ENCODE assay signal across 9 mouse cellular contexts in genomic region chr17:56715914-56716654, GRCm38 (mm10). TPM values are rescaled to one million over a fixed set of nuclear protein-coding genes. Genes with fewer than 3 reads are reported as not detected.
DNase-seq lines count a peak whose midpoint lies in the region; ATAC-seq and TF ChIP-seq lines count a peak whose summit lies in the region.
"Had no signal": no experiment of that assay in that cellular context is flagged by ENCODE, and none has a peak within 500 bp of the region (broad histone marks: within the 10 kb centered on the region; RNA-seq: fewer than 3 reads in every experiment).

No protein-coding gene starts in this region.

- no peak for DNase-seq in kidney, postnatal 4 days
- DNase-seq in hindbrain, embryonic 11.5 days (ENCODE audit: low spot score) = no peak
- DNase-seq in adrenal gland, postnatal 25 days = no peak
- no peak for DNase-seq in spleen, postnatal 36 days (ENCODE audit: low spot score in 2 of 2)
- DNase-seq in adrenal gland, postnatal 10 days = no peak

- no peak for TF ChIP-seq POLR2A in bone marrow, adult 2 months (IDR thresholded peaks at IDR 0.05; ENCODE audit: borderline replicate concordance, control insufficient read depth, low read depth, low read length)

- H3K4me3 ChIP-seq in kidney, embryonic 15.5 days (replicated peaks) = peak overlapping the region; percentile 95
- H3K4me3 ChIP-seq in bone marrow, adult 2 months (replicated peaks; ENCODE audit: control insufficient read depth, low read depth, low read length) = peak overlapping the region; percentile 47
- peak overlapping the region; percentile 79 for H3K4me3 ChIP-seq in hindbrain, embryonic 11.5 days (ENCODE audit: low read depth, low read length)
- H3K4me3 ChIP-seq in midbrain, embryonic 12.5 days = peak overlapping the region; percentile 85

- ATAC-seq in kidney, embryonic 15.5 days (replicated peaks; ENCODE audit: low FRiP score) = no peak
- ATAC-seq in hindbrain, embryonic 11.5 days (ENCODE audit: low FRiP score) = no peak; the same call in 1 of the 2 replicates
- 0 out of 2 replicates have a peak, but pooled peaks have one; percentile 0 for ATAC-seq in midbrain, embryonic 12.5 days (ENCODE audit: low FRiP score, low read depth)

- WGBS in kidney, embryonic 15.5 days = 22% methylated on average over 22 of the region's 22 CpGs
- 31% methylated on average over 22 of the region's 22 CpGs for WGBS in bone marrow, adult 2 months
- WGBS in hindbrain, embryonic 11.5 days = 25% methylated on average over 22 of the region's 22 CpGs
- 25% methylated on average over 22 of the region's 22 CpGs for WGBS in midbrain, embryonic 12.5 days

- no peak for TF ChIP-seq CTCF in bone marrow, adult 2 months (IDR thresholded peaks at IDR 0.05; ENCODE audit: control insufficient read depth, insufficient read depth, low read length)

- peak overlapping the region; percentile 81 for H3K27ac ChIP-seq in kidney, embryonic 15.5 days
- H3K27ac ChIP-seq in bone marrow, adult 2 months (ENCODE audit: control insufficient read depth, insufficient read depth, low read depth, low read length, poor library complexity) = peak overlapping the region; percentile 45; the same call in 1 of the 2 replicates
- peak overlapping the region; percentile 65; the same call in 1 of the 2 replicates for H3K27ac ChIP-seq in hindbrain, embryonic 11.5 days (ENCODE audit: low read depth, low read length)
- H3K27ac ChIP-seq in midbrain, embryonic 12.5 days (replicated peaks) = peak overlapping the region; percentile 81

- no peaks in the 10 kb centered on the region for H3K9me3 ChIP-seq in kidney, embryonic 15.5 days (replicated peaks)
- H3K9me3 ChIP-seq in hindbrain, embryonic 11.5 days (ENCODE audit: control insufficient read depth, low read length) = no peaks in the 10 kb centered on the region
- H3K9me3 ChIP-seq in midbrain, embryonic 12.5 days = no peaks in the 10 kb centered on the region

- peak overlapping the region; percentile 89 for H3K4me2 ChIP-seq in kidney, embryonic 15.5 days
- H3K4me2 ChIP-seq in hindbrain, embryonic 11.5 days (replicated peaks; ENCODE audit: low read depth, low read length) = peak overlapping the region; percentile 62
- H3K4me2 ChIP-seq in midbrain, embryonic 12.5 days (replicated peaks) = peak overlapping the region; percentile 83

- H3K9ac ChIP-seq in kidney, embryonic 15.5 days = peak overlapping the region; percentile 85
- peak overlapping the region; percentile 64 for H3K9ac ChIP-seq in hindbrain, embryonic 11.5 days (ENCODE audit: low read depth, low read length)
- H3K9ac ChIP-seq in midbrain, embryonic 12.5 days (replicated peaks) = peak overlapping the region; percentile 69

- H3K36me3 ChIP-seq in kidney, embryonic 15.5 days = peaks cover 27% of the 10 kb centered on the region
- H3K36me3 ChIP-seq in hindbrain, embryonic 11.5 days (ENCODE audit: control insufficient read depth, insufficient read depth, low read length) = peaks cover 3% of the 10 kb centered on the region
- peaks cover 23% of the 10 kb centered on the region for H3K36me3 ChIP-seq in midbrain, embryonic 12.5 days

- no peaks in the 10 kb centered on the region for H3K27me3 ChIP-seq in kidney, embryonic 15.5 days
- no peaks in the 10 kb centered on the region for H3K27me3 ChIP-seq in hindbrain, embryonic 11.5 days (ENCODE audit: control insufficient read depth, insufficient read depth, low read length)
- H3K27me3 ChIP-seq in midbrain, embryonic 12.5 days = no peaks in the 10 kb centered on the region

- peaks cover 35% of the 10 kb centered on the region for H3K4me1 ChIP-seq in kidney, embryonic 15.5 days
- peaks cover 3% of the 10 kb centered on the region; the same call in 1 of the 2 replicates for H3K4me1 ChIP-seq in bone marrow, adult 2 months (ENCODE audit: control insufficient read depth, insufficient read depth, low read length)
- H3K4me1 ChIP-seq in hindbrain, embryonic 11.5 days (replicated peaks; ENCODE audit: control insufficient read depth, insufficient read depth, low read length) = 0 out of 2 replicates have a peak, but pooled peaks cover 5% of the 10 kb centered on the region
- H3K4me1 ChIP-seq in midbrain, embryonic 12.5 days = peaks cover 31% of the 10 kb centered on the region

RNA-seq across cellular contexts. Expression of gene Ndufa11, which starts 1.5 kb away (rescaled TPM):
- polyA plus RNA-seq in kidney, embryonic 15.5 days (2015; fragmentation: Nextera tagmentation; extraction: Ambion mirVana) = 470 and 471 TPM in 2 replicates
- polyA plus RNA-seq in bone marrow, adult 2 months (2011; ENCODE audit: insufficient read depth, insufficient read length, low replicate concordance, missing spikeins) = 136 and 211 TPM in 2 replicates
- 363 and 381 TPM in 2 replicates for polyA plus RNA-seq in hindbrain, embryonic 11.5 days (2014; fragmentation: Nextera tagmentation; extraction: Ambion mirVana)
- 325 and 338 TPM in 2 replicates for polyA plus RNA-seq in midbrain, embryonic 12.5 days (2016; fragmentation: Nextera tagmentation; extraction: Ambion mirVana)
- total RNA-seq in adrenal gland, postnatal 25 days (2021) = 248 and 277 TPM in 2 replicates
- 100 to 1,000 TPM; 432 to 465 TPM for total RNA-seq in adrenal gland, postnatal 10 days (2021)

RNA-seq across cellular contexts. Expression of gene Vmac, which starts 1.7 kb away (rescaled TPM):
- polyA plus RNA-seq in kidney, embryonic 15.5 days (2015; fragmentation: Nextera tagmentation; extraction: Ambion mirVana) = 15.6 and 19.5 TPM in 2 replicates
- polyA plus RNA-seq in bone marrow, adult 2 months (2011; ENCODE audit: insufficient read depth, insufficient read length, low replicate concordance, missing spikeins) = 3.1 and 5.8 TPM in 2 replicates
- polyA plus RNA-seq in hindbrain, embryonic 11.5 days (2014; fragmentation: Nextera tagmentation; extraction: Ambion mirVana) = 15.6 and 18.1 TPM in 2 replicates
- 15.4 and 18.2 TPM in 2 replicates for polyA plus RNA-seq in midbrain, embryonic 12.5 days (2016; fragmentation: Nextera tagmentation; extraction: Ambion mirVana)
- total RNA-seq in adrenal gland, postnatal 25 days (2021) = 27.1 and 29.1 TPM in 2 replicates
- total RNA-seq in adrenal gland, postnatal 10 days (2021) = 10 to 100 TPM; 16.8 to 24.2 TPM

RNA-seq across cellular contexts. Expression of gene Nrtn, which starts 41.2 kb away (rescaled TPM):
- 6.5 and 7.1 TPM in 2 replicates for polyA plus RNA-seq in kidney, embryonic 15.5 days (2015; fragmentation: Nextera tagmentation; extraction: Ambion mirVana)
- not detected in 2 replicates for polyA plus RNA-seq in bone marrow, adult 2 months (2011; ENCODE audit: insufficient read depth, insufficient read length, low replicate concordance, missing spikeins)
- 4.4 and 4.6 TPM in 2 replicates for polyA plus RNA-seq in hindbrain, embryonic 11.5 days (2014; fragmentation: Nextera tagmentation; extraction: Ambion mirVana)
- 6.7 and 8.8 TPM in 2 replicates for polyA plus RNA-seq in midbrain, embryonic 12.5 days (2016; fragmentation: Nextera tagmentation; extraction: Ambion mirVana)
- total RNA-seq in adrenal gland, postnatal 25 days (2021) = 3.8 and 5.3 TPM in 2 replicates
- 1 to 10 TPM; 5.9 to 6.3 TPM for total RNA-seq in adrenal gland, postnatal 10 days (2021)
- total RNA-seq: neutrophil, adult 5-6 weeks had no signal

RNA-seq across cellular contexts. Expression of gene Ranbp3, which starts 43.0 kb away (rescaled TPM):
- polyA plus RNA-seq in kidney, embryonic 15.5 days (2015; fragmentation: Nextera tagmentation; extraction: Ambion mirVana) = 87.9 and 99.2 TPM in 2 replicates
- polyA plus RNA-seq in bone marrow, adult 2 months (2011; ENCODE audit: insufficient read depth, insufficient read length, low replicate concordance, missing spikeins) = 36.4 and 52.9 TPM in 2 replicates
- 94.2 and 104 TPM in 2 replicates for polyA plus RNA-seq in hindbrain, embryonic 11.5 days (2014; fragmentation: Nextera tagmentation; extraction: Ambion mirVana)
- polyA plus RNA-seq in midbrain, embryonic 12.5 days (2016; fragmentation: Nextera tagmentation; extraction: Ambion mirVana) = 109 and 115 TPM in 2 replicates
- total RNA-seq in adrenal gland, postnatal 25 days (2021) = 79.7 and 80.3 TPM in 2 replicates
- total RNA-seq in adrenal gland, postnatal 10 days (2021) = 10 to 100 TPM; 56.6 to 62.0 TPM

RNA-seq across cellular contexts. Expression of gene Dus3l, which starts 48.5 kb away (rescaled TPM):
- 46.5 and 54.6 TPM in 2 replicates for polyA plus RNA-seq in kidney, embryonic 15.5 days (2015; fragmentation: Nextera tagmentation; extraction: Ambion mirVana)
- polyA plus RNA-seq in bone marrow, adult 2 months (2011; ENCODE audit: insufficient read depth, insufficient read length, low replicate concordance, missing spikeins) = 15.8 and 51.0 TPM in 2 replicates
- polyA plus RNA-seq in hindbrain, embryonic 11.5 days (2014; fragmentation: Nextera tagmentation; extraction: Ambion mirVana) = 30.3 and 35.4 TPM in 2 replicates
- 48.7 and 53.9 TPM in 2 replicates for polyA plus RNA-seq in midbrain, embryonic 12.5 days (2016; fragmentation: Nextera tagmentation; extraction: Ambion mirVana)
- total RNA-seq in adrenal gland, postnatal 25 days (2021) = 41.9 and 47.4 TPM in 2 replicates
- total RNA-seq in adrenal gland, postnatal 10 days (2021) = 10 to 100 TPM; 27.6 to 34.5 TPM
